Mouse (Mus musculus) heart, postnatal 0 days (tissue): ENCODE data around the gene Il12rb1.

Source experiments
- CTCF ChIP-seq: IDR thresholded peaks from 2 replicates; pipeline ENCODE4 v1.5.1; 2016; ENCODE audit warnings: antibody characterized with exemption, control low read depth, low read depth
- EP300 ChIP-seq: IDR thresholded peaks from 2 replicates; pipeline ENCODE4 v1.6.1; 2016; ENCODE audit warnings: antibody characterized with exemption, low read depth

DNA sequence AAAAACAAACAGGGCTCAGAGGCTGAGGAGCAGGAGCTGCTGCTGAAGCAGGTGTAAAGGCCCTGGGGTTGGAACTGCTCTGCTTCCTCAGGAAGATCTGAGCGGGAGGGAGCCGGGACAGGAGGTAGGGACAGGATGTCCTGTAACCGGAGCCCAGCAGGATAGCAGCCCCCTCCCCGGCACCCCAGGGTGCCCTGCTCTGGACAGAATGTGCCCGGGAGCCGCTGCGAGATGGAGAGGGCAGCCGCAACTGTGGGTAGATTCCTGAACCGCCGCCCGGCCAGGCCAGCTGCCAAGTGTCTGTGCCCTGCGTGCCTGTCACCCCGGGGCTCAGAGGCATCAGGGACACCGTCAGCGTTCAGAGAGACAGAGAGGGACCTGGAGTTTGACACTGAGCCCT is 25.3 kb downstream of the Il12rb1 start:
- TF ChIP-seq CTCF = no peak
- TF ChIP-seq EP300 = peak; percentile 99
